Mouse (Mus musculus): Measurements from ENCODE around the gene Bcl2l12. TPM values are rescaled to one million over a fixed set of nuclear protein-coding genes. Genes with fewer than 3 reads are reported as not detected.

Bcl2l12 gene
- polyA plus RNA-seq, 1 experiment from 2014 or later: 10.0 TPM

- Histone ChIP-seq H3K9ac (no peak overlapping the region), H3K9me3 (no peaks in the 10 kb centered on the region), H3K36me3 (replicated peaks) (peaks cover 62% of the 10 kb centered on the region), H3K4me2 (no peak overlapping the region), H3K4me1 (peaks cover 23% of the 10 kb centered on the region), H3K4me3 (no peak overlapping the region), H3K27ac (no peak overlapping the region), H3K27me3 (replicated peaks) (no peaks in the 10 kb centered on the region)
- WGBS: 92% methylated on average over 7 of the region's 7 CpGs
- ATAC-seq (replicated peaks): no peak
These were observed 3.9 kb upstream of the Bcl2l12 start for GRCm38 (mm10) chr7:45002440-45002839.

- Histone ChIP-seq H3K27ac (no peak overlapping the region), H3K4me2 (no peak overlapping the region), H3K27me3 (replicated peaks) (no peaks in the 10 kb centered on the region), H3K4me3 (no peak overlapping the region), H3K36me3 (replicated peaks) (peaks cover 45% of the 10 kb centered on the region), H3K4me1 (peaks cover 35% of the 10 kb centered on the region), H3K9me3 (no peaks in the 10 kb centered on the region), H3K9ac (no peak overlapping the region)
- ATAC-seq (replicated peaks): no peak
- 87% methylated on average over 21 of the region's 21 CpGs for whole genome bisulfite sequencing
These were observed 2.1 kb upstream of the Bcl2l12 start for GRCm38 (mm10) chr7:45000539-45001114.

- Histone ChIP-seq H3K9ac (no peak overlapping the region), H3K4me2 (no peak overlapping the region), H3K4me3 (no peak overlapping the region), H3K9me3 (no peaks in the 10 kb centered on the region), H3K27me3 (replicated peaks) (no peaks in the 10 kb centered on the region), H3K4me1 (peaks cover 35% of the 10 kb centered on the region), H3K27ac (no peak overlapping the region), H3K36me3 (replicated peaks) (peaks cover 38% of the 10 kb centered on the region)
- no peak for ATAC-seq (replicated peaks)
- 87% methylated on average over 11 of the region's 11 CpGs for WGBS
These were observed 1.2 kb upstream of the Bcl2l12 start for GRCm38 (mm10) chr7:44999753-45000152.

- Histone ChIP-seq H3K4me3 (peak overlapping the region; percentile 49), H3K4me2 (peak overlapping the region; percentile 76), H3K4me1 (peaks cover 35% of the 10 kb centered on the region), H3K27ac (peak overlapping the region; percentile 69), H3K9me3 (no peaks in the 10 kb centered on the region), H3K9ac (peak overlapping the region; percentile 48), H3K36me3 (replicated peaks) (peaks cover 22% of the 10 kb centered on the region), H3K27me3 (replicated peaks) (no peaks in the 10 kb centered on the region)
- ATAC-seq (replicated peaks): no peak; the same call in 1 of the 2 replicates
- WGBS: 5% methylated on average over 15 of the region's 15 CpGs
These were observed 528 bp downstream of the Bcl2l12 start for GRCm38 (mm10) chr7:44997940-44998428.

- Histone ChIP-seq H3K9me3 (no peaks in the 10 kb centered on the region), H3K9ac (peak within 1 kb of the TSS; percentile 48), H3K36me3 (replicated peaks) (peaks cover 18% of the 10 kb centered on the region), H3K4me3 (peak within 1 kb of the TSS; percentile 49), H3K27me3 (replicated peaks) (no peaks in the 10 kb centered on the region), H3K4me1 (peaks cover 35% of the 10 kb centered on the region), H3K27ac (peak within 1 kb of the TSS; percentile 69), H3K4me2 (peak within 1 kb of the TSS; percentile 76)
- under 1% methylated on average over 43 of the region's 43 CpGs for WGBS
- peak; percentile 91 for ATAC-seq (replicated peaks)
These were observed 1.1 kb downstream of the Bcl2l12 start, which contains the start of gene Irf3 for GRCm38 (mm10) chr7:44997231-44997939. TSS of gene Irf3 (plus strand) at chr7:44997648.

GRCm38 (mm10) chr7:44996672-44997071 is 1.8 kb downstream of the Bcl2l12 start:
- H3K27ac ChIP-seq: no peak overlapping the region
- WGBS: 14% methylated on average over 10 of the region's 10 CpGs
- ATAC-seq (replicated peaks): no peak

DNA sequence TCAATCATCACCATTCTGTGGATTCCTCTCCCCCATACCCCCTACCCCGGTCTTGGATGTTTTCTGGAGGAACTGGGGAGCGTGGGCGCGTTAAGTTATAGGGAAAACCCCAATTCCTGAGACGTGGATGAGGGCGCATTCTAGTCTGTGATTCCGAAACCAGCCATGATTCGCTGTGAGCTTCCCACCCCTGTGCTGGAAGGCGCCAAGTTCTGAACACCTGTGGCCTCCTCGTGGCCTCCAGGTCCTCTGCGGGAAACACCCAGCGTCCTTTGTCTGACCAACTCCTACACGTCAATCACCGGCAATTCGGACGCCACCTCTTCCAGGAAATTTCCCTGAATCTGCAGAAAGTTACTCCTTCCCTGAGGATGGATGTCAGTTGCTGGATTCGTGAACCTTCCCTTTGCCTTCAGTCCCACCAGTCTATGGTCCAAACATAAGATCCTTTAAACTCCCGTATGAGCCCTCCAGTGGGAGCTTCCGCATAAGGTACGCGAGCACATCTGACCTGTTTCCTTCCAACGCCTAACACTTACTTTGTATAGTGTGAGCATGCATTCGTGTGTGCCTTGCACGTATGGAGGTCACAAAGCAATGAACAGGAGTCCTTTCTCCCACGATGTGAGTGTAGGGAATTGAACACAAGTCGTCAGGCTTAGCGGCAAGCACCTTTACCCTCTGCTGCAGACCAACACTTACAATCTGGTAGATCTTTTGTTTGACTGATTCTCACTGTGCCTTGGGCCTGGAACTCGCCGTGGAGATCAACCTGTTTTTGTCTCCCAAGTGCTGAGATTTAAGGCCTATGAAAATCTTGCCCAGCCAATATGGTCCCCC is 11.4 kb downstream of the Bcl2l12 start:
- Histone ChIP-seq H3K9ac (peak overlapping the region; percentile 55), H3K4me3 (peak overlapping the region; percentile 87), H3K9me3 (no peaks in the 10 kb centered on the region), H3K27ac (peak overlapping the region; percentile 94), H3K27me3 (replicated peaks) (no peaks in the 10 kb centered on the region), H3K4me1 (peaks cover 36% of the 10 kb centered on the region), H3K4me2 (peak overlapping the region; percentile 57), H3K36me3 (replicated peaks) (peaks cover 1% of the 10 kb centered on the region)
- 0% methylated on average over 29 of the region's 29 CpGs for WGBS
- peak; percentile 26 for ATAC-seq (replicated peaks)

More at GRCm38 (mm10) chr7:44996672-44997071, 1.8 kb downstream of the Bcl2l12 start:
- peak overlapping the region; percentile 18 for H3K9ac ChIP-seq
- peaks cover 15% of the 10 kb centered on the region for H3K36me3 ChIP-seq (replicated peaks)
- H3K4me1 ChIP-seq: peaks cover 35% of the 10 kb centered on the region
- peak overlapping the region; percentile 76 for H3K4me2 ChIP-seq
- H3K27me3 ChIP-seq (replicated peaks): no peaks in the 10 kb centered on the region
- H3K4me3 ChIP-seq: peak overlapping the region; percentile 49
- no peaks in the 10 kb centered on the region for H3K9me3 ChIP-seq

DNA sequence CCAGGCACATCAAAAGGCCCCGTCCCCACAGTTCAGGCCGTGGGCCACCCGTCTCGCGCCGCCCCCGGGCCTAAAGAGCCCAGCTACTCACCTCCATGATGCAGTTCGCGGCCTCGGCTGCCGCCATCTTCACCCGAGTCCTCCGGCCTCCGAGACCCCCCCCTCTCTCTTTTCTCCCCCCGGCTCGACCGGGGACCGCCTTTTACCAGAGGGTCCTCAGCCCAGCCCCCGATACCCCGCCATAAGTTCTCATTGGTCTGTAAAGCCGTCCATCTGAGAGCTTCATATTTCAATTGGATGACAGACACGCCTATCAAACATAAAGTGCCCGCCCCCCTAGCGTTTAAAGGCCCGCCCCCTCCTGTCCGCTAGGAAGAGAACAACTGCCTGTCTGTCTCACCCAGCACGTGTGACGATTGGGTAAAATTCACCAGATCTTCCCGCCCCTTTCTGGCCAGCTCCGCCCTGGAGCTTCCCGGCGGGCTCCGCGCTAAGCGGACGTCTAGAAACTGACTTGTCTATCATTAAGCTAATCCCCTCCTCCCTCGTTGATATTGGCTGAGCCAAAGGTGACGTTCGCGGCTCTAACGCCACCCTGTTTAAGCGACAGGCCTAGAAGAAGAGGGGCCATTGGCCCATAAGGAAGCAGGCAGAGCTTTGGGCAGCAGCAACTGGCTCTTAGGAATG is 12.2 kb downstream of the Bcl2l12 start, which contains the start of gene Prmt1:
Gene Prmt1 (minus strand): TSS at position 377 of the 687 bp plus-strand sequence.
- H3K9me3 ChIP-seq: no peaks in the 10 kb centered on the region
- H3K36me3 ChIP-seq (replicated peaks): peaks cover 9% of the 10 kb centered on the region
- no peaks in the 10 kb centered on the region for H3K27me3 ChIP-seq (replicated peaks)
- WGBS: 2% methylated on average over 42 of the region's 42 CpGs
- ATAC-seq (replicated peaks): peak; percentile 97
- H3K4me3 ChIP-seq: peak within 1 kb of the TSS; percentile 87
- peak within 1 kb of the TSS; percentile 95 for H3K9ac ChIP-seq
- peak within 1 kb of the TSS; percentile 59 for H3K4me2 ChIP-seq
- H3K27ac ChIP-seq: peak within 1 kb of the TSS; percentile 95
- peaks cover 36% of the 10 kb centered on the region for H3K4me1 ChIP-seq

DNA sequence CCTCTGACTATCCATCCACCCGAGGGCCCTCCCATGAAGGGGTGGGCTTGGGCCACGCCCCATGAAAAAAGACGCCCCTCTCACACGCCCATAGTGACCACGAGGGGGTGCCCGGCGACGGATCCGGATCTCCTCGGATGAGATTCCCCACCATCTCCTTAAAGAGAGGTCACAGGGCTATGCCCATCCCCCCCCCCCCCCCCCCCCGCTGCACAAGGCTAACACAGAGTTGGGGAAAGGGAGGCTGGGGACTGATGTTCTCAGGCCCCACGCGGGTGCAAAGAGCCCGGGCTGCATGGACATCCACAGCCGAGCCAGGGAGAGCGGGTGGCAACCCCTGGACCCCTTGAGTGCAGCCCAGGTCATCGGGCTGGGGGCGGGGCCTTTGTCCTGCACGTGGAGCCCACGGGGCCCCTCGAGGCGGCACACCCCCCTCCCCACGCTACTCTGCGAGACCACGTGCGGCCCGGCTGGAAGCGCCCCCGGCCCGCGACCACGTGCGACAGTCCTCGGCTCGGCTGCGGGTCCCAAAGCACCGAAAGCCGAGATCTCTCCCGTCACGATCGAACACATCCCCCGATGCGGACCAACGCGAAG is 12.8 kb downstream of the Bcl2l12 start:
- Histone ChIP-seq H3K27ac (peak overlapping the region; percentile 95), H3K27me3 (replicated peaks) (no peaks in the 10 kb centered on the region)

GRCm38 (mm10) chr7:44984833-44985164 is 13.7 kb downstream of the Bcl2l12 start:
- no peak for ATAC-seq (replicated peaks)
- peaks cover 36% of the 10 kb centered on the region for H3K4me1 ChIP-seq
- H3K27ac ChIP-seq: no peak overlapping the region
- no peak overlapping the region for H3K9ac ChIP-seq
- H3K9me3 ChIP-seq: no peaks in the 10 kb centered on the region
- H3K4me2 ChIP-seq: peak overlapping the region; percentile 59
- WGBS: 34% methylated on average over 3 of the region's 3 CpGs
- peaks cover 22% of the 10 kb centered on the region for H3K36me3 ChIP-seq (replicated peaks)
- no peaks in the 10 kb centered on the region for H3K27me3 ChIP-seq (replicated peaks)
- H3K4me3 ChIP-seq: peak overlapping the region; percentile 87

More for the DNA sequence above, 12.8 kb downstream of the Bcl2l12 start:
- Histone ChIP-seq H3K4me3 (peak overlapping the region; percentile 87), H3K4me2 (peak overlapping the region; percentile 59), H3K4me1 (peaks cover 36% of the 10 kb centered on the region), H3K9ac (peak overlapping the region; percentile 95), H3K9me3 (no peaks in the 10 kb centered on the region), H3K36me3 (replicated peaks) (peaks cover 14% of the 10 kb centered on the region)
- 1% methylated on average over 43 of the region's 45 CpGs for WGBS
- ATAC-seq (replicated peaks): peak; percentile 4
